Mouse (Mus musculus): ENCODE results near the gene Nrp1. TPM values are rescaled to one million over a fixed set of nuclear protein-coding genes. Genes with fewer than 3 reads are reported as not detected.

The Nrp1 gene
- polyA plus RNA-seq, 1 experiment from 2014 or later = 21.4 TPM

DNA sequence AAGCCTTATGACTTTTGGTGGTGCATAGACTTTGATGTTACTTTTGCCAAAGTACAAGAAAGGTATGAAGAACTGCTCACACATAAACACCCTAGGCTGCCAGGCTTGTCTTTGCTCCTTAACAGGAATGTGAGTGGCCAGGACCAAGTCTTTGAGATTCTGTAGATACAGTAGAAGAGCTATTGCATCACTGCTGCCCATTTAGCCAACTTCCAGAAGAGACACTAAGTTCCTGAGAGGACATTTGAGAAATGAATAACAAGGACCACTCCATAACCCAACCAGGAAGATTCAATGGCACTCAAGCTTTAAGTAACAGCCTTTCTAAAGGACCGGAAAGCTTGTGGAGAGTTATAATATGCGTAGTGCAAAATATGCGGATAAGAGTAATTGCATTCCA is 88.9 kb downstream of the Nrp1 start:
- DNase-seq (ENCODE audit: low spot score, missing footprints) (no peak), ATAC-seq (ENCODE audit: low FRiP score) (no peak)
- Histone ChIP-seq H3K27me3 (ENCODE audit: control insufficient read depth, insufficient read depth, low read length) (no peaks in the 10 kb centered on the region), H3K4me1 (ENCODE audit: control insufficient read depth, insufficient read depth, low read length) (peaks cover 6% of the 10 kb centered on the region), H3K36me3 (ENCODE audit: control insufficient read depth, insufficient read depth, low read length) (no peaks in the 10 kb centered on the region), H3K9ac (ENCODE audit: low read length) (no peak overlapping the region), H3K4me3 (ENCODE audit: low read depth, low read length) (no peak overlapping the region), H3K27ac (ENCODE audit: low read depth, low read length) (no peak overlapping the region), H3K9me3 (ENCODE audit: control insufficient read depth, low read length) (no peaks in the 10 kb centered on the region), H3K4me2 (no peak overlapping the region)
- 97% methylated on average over 3 of the region's 3 CpGs for WGBS

DNA sequence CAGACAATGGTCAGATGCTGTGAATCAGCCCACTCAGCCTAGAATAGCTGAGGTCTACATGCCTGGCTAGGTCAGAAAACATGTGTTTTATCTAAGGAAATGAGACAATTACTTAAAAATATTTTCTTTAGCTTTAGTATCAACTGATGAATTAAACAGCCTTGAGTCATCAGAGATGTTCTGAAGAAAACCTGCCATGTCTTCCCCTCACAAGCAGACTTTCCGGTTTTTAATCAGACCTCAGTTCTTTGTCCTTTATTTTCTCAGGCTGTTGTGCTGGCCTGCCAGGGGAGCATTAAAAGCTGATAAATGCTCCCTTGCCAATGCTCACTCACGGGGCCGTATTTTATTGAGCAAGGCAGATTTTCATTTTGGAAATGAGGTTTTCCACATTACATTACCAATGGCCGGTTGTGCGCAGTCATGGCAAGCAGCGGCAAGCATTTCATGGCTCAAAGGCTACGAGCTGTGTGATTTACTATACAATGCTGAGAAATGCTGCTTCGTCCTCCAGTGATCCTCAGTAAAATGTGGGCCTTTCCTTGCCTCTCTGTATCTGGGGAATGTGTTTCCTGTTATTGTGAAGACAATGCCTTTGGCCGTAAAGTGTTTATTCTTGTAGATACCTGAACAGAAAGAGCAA is 92.1 kb downstream of the Nrp1 start:
- 54% methylated on average over 9 of the region's 9 CpGs for WGBS
- no peaks in the 10 kb centered on the region for H3K27me3 ChIP-seq (ENCODE audit: control insufficient read depth, insufficient read depth, low read length)
- H3K4me3 ChIP-seq (ENCODE audit: low read depth, low read length) = no peak overlapping the region
- H3K27ac ChIP-seq (ENCODE audit: low read depth, low read length) = no peak overlapping the region
- no peak for ATAC-seq (ENCODE audit: low FRiP score)
- H3K36me3 ChIP-seq (ENCODE audit: control insufficient read depth, insufficient read depth, low read length) = no peaks in the 10 kb centered on the region
- H3K4me1 ChIP-seq (ENCODE audit: control insufficient read depth, insufficient read depth, low read length) = peaks cover 5% of the 10 kb centered on the region
- H3K9me3 ChIP-seq (ENCODE audit: control insufficient read depth, low read length) = no peaks in the 10 kb centered on the region
- no peak overlapping the region for H3K9ac ChIP-seq (ENCODE audit: low read length)
- no peak overlapping the region for H3K4me2 ChIP-seq
- DNase-seq (ENCODE audit: low spot score, missing footprints) = no peak

DNA sequence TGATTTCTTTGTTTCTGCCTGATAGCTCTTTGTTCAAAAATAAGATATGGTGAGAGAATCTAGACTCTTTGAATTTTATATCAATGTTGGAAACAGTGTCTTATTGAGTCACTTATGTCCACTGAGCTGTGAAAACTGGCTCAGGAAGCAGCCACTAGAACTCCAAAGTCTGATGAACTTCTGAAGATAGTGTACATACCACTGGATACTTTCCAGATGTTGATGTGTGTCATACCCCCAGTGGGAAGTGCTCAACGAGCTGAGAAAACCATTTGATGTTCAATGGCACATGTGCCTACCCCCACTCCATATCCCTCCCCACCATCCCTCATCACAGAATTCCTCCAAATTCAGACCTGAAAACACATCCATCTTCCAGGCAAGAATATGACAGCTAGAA is 92.7 kb downstream of the Nrp1 start:
- no peaks in the 10 kb centered on the region for H3K36me3 ChIP-seq (ENCODE audit: control insufficient read depth, insufficient read depth, low read length)
- 61% methylated on average over 1 of the region's 1 CpGs for WGBS
- H3K9ac ChIP-seq (ENCODE audit: low read length) = no peak overlapping the region
- no peak overlapping the region for H3K4me2 ChIP-seq
- H3K27me3 ChIP-seq (ENCODE audit: control insufficient read depth, insufficient read depth, low read length) = no peaks in the 10 kb centered on the region
- no peak for DNase-seq (ENCODE audit: low spot score, missing footprints)
- ATAC-seq (ENCODE audit: low FRiP score) = no peak
- H3K9me3 ChIP-seq (ENCODE audit: control insufficient read depth, low read length) = no peaks in the 10 kb centered on the region
- H3K27ac ChIP-seq (ENCODE audit: low read depth, low read length) = no peak overlapping the region
- no peak overlapping the region for H3K4me3 ChIP-seq (ENCODE audit: low read depth, low read length)
- peaks cover 4% of the 10 kb centered on the region for H3K4me1 ChIP-seq (ENCODE audit: control insufficient read depth, insufficient read depth, low read length)

DNA sequence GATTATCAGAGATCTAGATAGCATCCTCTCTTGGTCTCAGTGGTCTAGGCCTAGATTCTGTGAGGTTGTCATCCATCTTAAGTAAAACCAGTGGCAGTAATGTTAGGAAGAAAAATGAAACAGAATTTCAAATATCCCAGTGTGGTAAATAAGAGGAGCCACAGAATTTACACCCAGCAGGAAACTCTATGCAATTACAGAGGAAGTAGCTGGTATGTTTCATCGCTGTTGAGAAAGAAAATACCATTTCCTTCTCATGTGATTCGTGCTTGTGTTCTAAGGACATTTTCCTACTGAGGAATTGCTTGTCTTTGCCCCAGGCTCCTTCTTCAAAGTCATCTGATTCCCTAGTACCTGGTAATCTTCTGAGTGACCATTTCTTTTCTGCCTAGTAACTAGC is 95.1 kb downstream of the Nrp1 start:
- 85% methylated on average over 2 of the region's 2 CpGs for WGBS
- Histone ChIP-seq H3K4me2 (no peak overlapping the region), H3K27me3 (ENCODE audit: control insufficient read depth, insufficient read depth, low read length) (no peaks in the 10 kb centered on the region), H3K36me3 (ENCODE audit: control insufficient read depth, insufficient read depth, low read length) (no peaks in the 10 kb centered on the region), H3K4me3 (ENCODE audit: low read depth, low read length) (no peak overlapping the region), H3K4me1 (ENCODE audit: control insufficient read depth, insufficient read depth, low read length) (peaks cover 4% of the 10 kb centered on the region), H3K9ac (ENCODE audit: low read length) (no peak overlapping the region), H3K9me3 (ENCODE audit: control insufficient read depth, low read length) (no peaks in the 10 kb centered on the region), H3K27ac (ENCODE audit: low read depth, low read length) (no peak overlapping the region)
- DNase-seq (ENCODE audit: low spot score, missing footprints) (no peak), ATAC-seq (ENCODE audit: low FRiP score) (no peak)

DNA sequence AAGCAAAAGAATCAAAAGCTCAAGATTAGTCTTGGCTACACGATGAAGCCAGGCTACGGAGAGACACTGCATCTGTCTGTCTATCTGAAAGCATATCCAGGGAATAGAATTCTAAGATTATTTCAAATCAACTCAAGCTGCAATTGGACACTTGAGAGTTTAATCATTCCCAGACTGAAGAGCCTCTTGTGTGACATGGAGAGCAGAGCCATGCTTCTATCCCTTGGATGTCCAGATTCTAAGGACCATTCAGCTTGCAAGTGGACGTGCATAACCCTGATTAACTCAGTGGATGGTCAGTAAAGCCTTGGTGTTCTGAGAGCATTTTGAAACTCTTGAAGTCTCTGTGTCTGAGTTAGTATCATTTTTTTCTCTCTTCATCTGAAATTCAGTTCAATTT is 95.6 kb downstream of the Nrp1 start:
- Histone ChIP-seq H3K4me3 (ENCODE audit: low read depth, low read length) (no peak overlapping the region), H3K9me3 (ENCODE audit: control insufficient read depth, low read length) (no peaks in the 10 kb centered on the region), H3K4me2 (no peak overlapping the region), H3K27ac (ENCODE audit: low read depth, low read length) (no peak overlapping the region), H3K9ac (ENCODE audit: low read length) (no peak overlapping the region), H3K4me1 (ENCODE audit: control insufficient read depth, insufficient read depth, low read length) (peaks cover 4% of the 10 kb centered on the region), H3K27me3 (ENCODE audit: control insufficient read depth, insufficient read depth, low read length) (no peaks in the 10 kb centered on the region), H3K36me3 (ENCODE audit: control insufficient read depth, insufficient read depth, low read length) (no peaks in the 10 kb centered on the region)
- DNase-seq (ENCODE audit: low spot score, missing footprints) = no peak
- no peak for ATAC-seq (ENCODE audit: low FRiP score)
- 85% methylated on average over 3 of the region's 3 CpGs for WGBS

DNA sequence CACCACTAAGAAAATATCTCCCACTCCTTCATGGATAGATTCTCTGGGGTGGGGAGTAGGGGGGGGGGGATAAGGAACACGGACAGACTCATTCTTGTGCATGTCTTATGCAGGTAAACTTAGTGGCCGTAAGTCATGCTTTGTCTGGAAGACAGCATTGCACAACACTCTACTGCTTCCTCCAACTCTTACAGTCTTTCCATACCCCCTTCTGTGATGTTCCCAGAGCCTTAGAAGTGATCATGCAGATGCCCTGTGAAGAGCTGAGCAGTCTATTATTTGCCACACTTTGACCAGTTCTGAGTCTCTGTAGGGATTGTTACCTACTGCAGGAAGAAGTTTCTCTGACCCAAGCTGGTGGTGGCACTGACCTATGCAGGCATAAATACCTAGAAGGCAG is 98.9 kb downstream of the Nrp1 start:
- Histone ChIP-seq H3K9ac (ENCODE audit: low read length) (no peak overlapping the region), H3K4me1 (ENCODE audit: control insufficient read depth, insufficient read depth, low read length) (no peaks in the 10 kb centered on the region), H3K36me3 (ENCODE audit: control insufficient read depth, insufficient read depth, low read length) (no peaks in the 10 kb centered on the region), H3K27ac (ENCODE audit: low read depth, low read length) (no peak overlapping the region), H3K4me3 (ENCODE audit: low read depth, low read length) (no peak overlapping the region), H3K9me3 (ENCODE audit: control insufficient read depth, low read length) (no peaks in the 10 kb centered on the region), H3K4me2 (no peak overlapping the region), H3K27me3 (ENCODE audit: control insufficient read depth, insufficient read depth, low read length) (no peaks in the 10 kb centered on the region)
- ATAC-seq (ENCODE audit: low FRiP score) (no peak), DNase-seq (ENCODE audit: low spot score, missing footprints) (no peak)
- 87% methylated on average over 2 of the region's 2 CpGs for WGBS

DNA sequence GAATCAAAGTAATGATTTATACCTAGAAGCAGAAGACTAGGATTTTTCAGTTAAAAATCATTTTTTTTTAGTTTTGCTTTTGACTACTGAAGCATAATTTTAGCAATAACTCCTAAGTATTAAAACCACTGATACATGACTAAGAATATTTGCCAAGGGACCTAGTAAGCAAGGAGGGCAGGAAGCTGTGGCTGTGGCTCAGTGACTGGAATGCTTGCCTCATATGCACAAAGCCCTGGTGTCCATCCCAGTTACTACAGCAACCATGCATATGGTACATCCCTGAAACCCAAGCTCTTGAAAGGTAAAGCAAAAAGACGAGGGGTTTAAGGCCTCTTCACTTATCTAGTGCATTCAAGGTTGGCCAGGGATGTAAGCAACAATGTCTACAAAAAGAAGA is 101.3 kb downstream of the Nrp1 start:
- DNase-seq (ENCODE audit: low spot score, missing footprints) (no peak), ATAC-seq (ENCODE audit: low FRiP score) (no peak)
- no peaks in the 10 kb centered on the region for H3K4me1 ChIP-seq (ENCODE audit: control insufficient read depth, insufficient read depth, low read length)
- no peak overlapping the region for H3K4me3 ChIP-seq (ENCODE audit: low read depth, low read length)
- no peak overlapping the region for H3K27ac ChIP-seq (ENCODE audit: low read depth, low read length)
- H3K9me3 ChIP-seq (ENCODE audit: control insufficient read depth, low read length) = no peaks in the 10 kb centered on the region
- no peaks in the 10 kb centered on the region for H3K36me3 ChIP-seq (ENCODE audit: control insufficient read depth, insufficient read depth, low read length)
- H3K9ac ChIP-seq (ENCODE audit: low read length) = no peak overlapping the region
- 46% methylated on average over 1 of the region's 1 CpGs for WGBS
- H3K4me2 ChIP-seq = no peak overlapping the region
- H3K27me3 ChIP-seq (ENCODE audit: control insufficient read depth, insufficient read depth, low read length) = no peaks in the 10 kb centered on the region

DNA sequence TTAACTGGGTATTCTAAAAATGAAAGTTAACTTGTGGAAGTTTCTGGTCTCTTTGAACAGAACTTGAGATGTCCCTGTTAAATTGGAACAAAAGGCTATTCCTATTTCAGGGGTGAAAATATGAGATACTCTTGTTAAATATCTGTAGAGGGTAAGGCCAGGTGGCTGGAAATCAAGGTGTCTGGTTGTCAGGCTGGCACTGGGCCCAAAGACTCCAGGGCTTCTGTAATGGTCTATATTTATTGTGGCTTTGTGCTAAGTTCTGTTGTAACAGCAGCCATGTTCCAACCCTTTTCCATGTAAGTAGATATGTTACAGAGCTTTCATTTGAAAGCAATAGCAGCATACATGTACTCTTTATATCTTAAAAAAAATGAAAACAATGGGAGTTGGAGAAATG is 103.3 kb downstream of the Nrp1 start:
- Histone ChIP-seq H3K9ac (ENCODE audit: low read length) (no peak overlapping the region), H3K4me3 (ENCODE audit: low read depth, low read length) (no peak overlapping the region), H3K4me2 (no peak overlapping the region), H3K36me3 (ENCODE audit: control insufficient read depth, insufficient read depth, low read length) (no peaks in the 10 kb centered on the region), H3K27ac (ENCODE audit: low read depth, low read length) (no peak overlapping the region), H3K27me3 (ENCODE audit: control insufficient read depth, insufficient read depth, low read length) (no peaks in the 10 kb centered on the region), H3K9me3 (ENCODE audit: control insufficient read depth, low read length) (no peaks in the 10 kb centered on the region), H3K4me1 (ENCODE audit: control insufficient read depth, insufficient read depth, low read length) (no peaks in the 10 kb centered on the region)
- ATAC-seq (ENCODE audit: low FRiP score) (no peak), DNase-seq (ENCODE audit: low spot score, missing footprints) (no peak)

DNA sequence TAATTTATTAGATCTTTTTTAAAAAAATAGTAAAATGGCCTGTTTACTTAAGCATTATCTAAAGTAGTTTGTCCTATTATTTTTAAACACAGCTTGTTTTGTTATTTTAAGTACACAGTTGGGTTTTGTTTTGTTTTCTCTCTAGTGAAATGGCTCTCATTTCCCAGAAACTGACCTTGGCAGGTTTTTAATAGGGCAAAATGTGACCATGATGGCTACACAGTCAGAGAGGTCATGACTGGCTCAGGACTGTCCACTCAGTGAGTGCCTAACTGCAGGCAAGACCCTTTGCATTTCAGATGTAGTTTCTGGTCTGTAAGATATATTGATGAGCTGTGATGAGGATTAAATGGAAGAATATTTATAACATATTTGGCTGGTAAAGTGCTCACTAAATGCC is 104.8 kb downstream of the Nrp1 start:
- Histone ChIP-seq H3K27ac (ENCODE audit: low read depth, low read length) (no peak overlapping the region), H3K4me3 (ENCODE audit: low read depth, low read length) (no peak overlapping the region), H3K27me3 (ENCODE audit: control insufficient read depth, insufficient read depth, low read length) (no peaks in the 10 kb centered on the region), H3K4me1 (ENCODE audit: control insufficient read depth, insufficient read depth, low read length) (no peaks in the 10 kb centered on the region), H3K9me3 (ENCODE audit: control insufficient read depth, low read length) (no peaks in the 10 kb centered on the region), H3K36me3 (ENCODE audit: control insufficient read depth, insufficient read depth, low read length) (no peaks in the 10 kb centered on the region), H3K4me2 (no peak overlapping the region), H3K9ac (ENCODE audit: low read length) (no peak overlapping the region)
- DNase-seq (ENCODE audit: low spot score, missing footprints) (no peak), ATAC-seq (ENCODE audit: low FRiP score) (no peak)
